Mouse (Mus musculus) mouse trophoblast stem cell (cell line): ENCODE measurements around the gene Tmem216.

Source experiments
- in situ Hi-C, 2 experiments: fragments of 300-500 bp; cut with MseI, MboI; formaldehyde crosslinking; loops; 2 replicates in 1 of 2; 3 replicates in 1 of 2; pipeline ENCODE4 v1.15.1; 2025

Tmem216 gene

GRCm38 (mm10) chr19:10496976-10497375 is 59.1 kb downstream of the Tmem216 start:
- in situ Hi-C loops = no loop called here

- in situ Hi-C loops = no loop called here
Measured at GRCm38 (mm10) chr19:10495670-10496069, 60.4 kb downstream of the Tmem216 start.

- in situ Hi-C loops = loop anchor here in 1 of 2 experiments (5.0 kb wide), 1 partner anchor 34 kb away; no protein-coding TSS in a partner anchor
Measured at GRCm38 (mm10) chr19:10486264-10486738, 69.7 kb downstream of the Tmem216 start.
